Mouse (Mus musculus) heart, adult 11 months (tissue): ENCODE data around the gene Mrps33.

Experiments used
- DNase-seq: peaks from one replicate; pipeline ENCODE4 v3.0.0; 2022

Mrps33 gene

DNA sequence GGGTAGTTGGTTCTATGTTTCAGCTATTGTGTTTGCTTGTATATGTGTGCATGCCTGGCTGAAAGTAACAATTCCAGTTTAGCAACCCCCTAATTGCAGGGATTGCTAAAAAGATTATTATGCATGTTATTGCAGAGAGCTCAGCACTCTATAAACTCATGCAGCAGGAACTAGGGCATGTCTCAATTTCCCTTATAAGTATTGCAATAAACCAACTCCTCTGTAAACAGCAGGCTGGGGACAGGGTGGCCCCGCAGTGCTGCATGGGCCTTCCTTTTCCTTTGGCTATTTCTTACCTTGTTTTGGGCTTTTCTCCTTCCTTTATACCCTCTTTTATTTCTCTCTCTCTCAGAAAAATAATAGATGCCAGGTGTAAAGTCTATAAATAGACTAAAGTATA, 32.3 kb downstream of the Mrps33 start:
- DNase-seq, result peak; percentile 46

DNA sequence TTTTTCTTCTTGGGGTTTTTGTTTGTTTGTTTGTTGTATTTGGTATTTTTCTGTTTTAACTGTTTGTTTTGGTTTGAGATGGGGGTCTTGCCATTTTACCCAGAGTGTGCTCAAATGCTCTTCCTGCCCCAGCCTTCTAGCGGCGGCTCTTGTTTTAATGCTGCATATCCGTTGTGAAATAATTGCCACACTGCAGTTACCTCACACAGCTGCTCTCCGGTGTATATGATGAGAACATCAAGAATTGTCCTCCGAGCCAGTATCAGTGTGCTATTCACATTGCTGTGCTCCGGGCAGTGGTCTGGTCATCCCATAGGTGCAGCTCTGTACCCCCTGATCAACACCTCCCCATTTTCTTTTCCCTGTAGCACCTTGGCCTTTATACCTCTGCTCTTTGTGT, 34.5 kb downstream of the Mrps33 start:
- DNase-seq, result no peak

DNA sequence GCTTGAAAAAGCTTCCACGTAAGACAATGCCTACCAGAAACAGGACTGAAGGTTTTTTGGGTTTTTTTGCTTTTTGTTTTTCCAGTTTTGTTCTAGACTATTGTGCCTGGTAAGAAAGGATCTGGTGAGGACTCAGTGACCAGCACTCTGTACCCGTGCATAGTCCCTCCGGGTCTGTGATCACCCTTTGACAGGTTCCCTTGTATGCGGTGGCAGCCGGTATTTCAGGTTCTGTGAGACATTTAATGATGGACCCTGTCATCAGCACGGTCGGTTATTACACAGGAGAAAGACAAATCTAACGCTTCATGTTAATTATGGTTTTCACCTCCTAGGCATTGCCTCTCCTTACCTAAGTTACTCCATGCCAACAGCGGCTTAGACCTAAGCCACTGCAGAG, 35.8 kb downstream of the Mrps33 start:
- DNase-seq, result peak; percentile 1

DNA sequence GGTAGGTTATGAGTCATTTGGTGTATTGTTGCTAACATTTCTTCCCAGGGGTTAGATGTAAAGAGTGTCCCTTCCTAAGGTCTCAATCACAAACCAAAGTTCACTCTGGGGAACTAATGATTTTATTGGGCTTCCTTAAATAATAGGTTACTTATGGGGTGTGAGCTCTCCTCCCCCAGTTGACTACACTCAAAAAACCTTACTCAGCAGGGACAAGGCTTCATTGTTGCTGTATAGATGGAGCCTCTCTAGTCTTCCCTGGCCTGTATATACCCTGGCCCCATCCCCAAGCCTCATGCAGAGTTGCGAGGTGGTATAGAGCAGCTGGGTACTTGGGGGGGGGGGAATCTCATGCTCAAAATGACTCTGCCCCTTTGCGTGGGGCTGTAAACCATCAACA, 53.6 kb downstream of the Mrps33 start:
- no peak for DNase-seq
